Mouse (Mus musculus): ENCODE measurements at regions not wholly inside any gene's neighbourhood (a gene's known extent, or its start where the extent isn't known, plus 50 kb on each side); places are given as distances from the start of the nearest gene placed in this dataset.
A peak's percentile ranks its signal among the peaks of the same experiment; 100 is the strongest.

GRCm38 (mm10) chr17:14562191-14562590 is 131.8 kb downstream of the Thbs2 start:
- Histone ChIP-seq H3K27ac (no peak overlapping the region), H3K4me3 (no peak overlapping the region)
- intact Hi-C loops (cut with DNase I): no loop called here
- no peak for DNase-seq
- TF ChIP-seq CTCF (IDR thresholded peaks at IDR 0.05): no peak

DNA sequence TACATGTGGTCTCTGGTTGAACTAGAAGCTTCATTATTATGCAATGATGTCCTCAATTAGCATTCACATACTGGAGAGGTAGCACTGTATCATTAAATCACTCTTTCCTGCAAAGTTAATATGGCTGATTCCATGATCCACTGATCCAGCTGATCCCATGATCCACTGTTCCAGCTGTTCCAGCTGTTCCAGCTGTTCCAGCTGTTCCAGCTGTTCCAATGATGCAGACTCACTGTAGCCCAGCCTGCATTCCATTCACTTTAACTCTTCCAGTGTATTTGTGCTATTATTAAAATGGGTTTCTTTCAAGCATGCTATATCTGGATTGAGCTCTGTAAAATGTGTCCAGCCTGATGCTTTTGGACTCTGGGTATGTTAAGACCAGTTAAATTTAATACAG is 136.8 kb downstream of the Thbs2 start:
- no peak overlapping the region for H3K27ac ChIP-seq
- intact Hi-C loops (cut with DNase I): no loop called here
- no peak for DNase-seq
- TF ChIP-seq CTCF (IDR thresholded peaks at IDR 0.05): no peak
- no peak overlapping the region for H3K4me3 ChIP-seq

DNA sequence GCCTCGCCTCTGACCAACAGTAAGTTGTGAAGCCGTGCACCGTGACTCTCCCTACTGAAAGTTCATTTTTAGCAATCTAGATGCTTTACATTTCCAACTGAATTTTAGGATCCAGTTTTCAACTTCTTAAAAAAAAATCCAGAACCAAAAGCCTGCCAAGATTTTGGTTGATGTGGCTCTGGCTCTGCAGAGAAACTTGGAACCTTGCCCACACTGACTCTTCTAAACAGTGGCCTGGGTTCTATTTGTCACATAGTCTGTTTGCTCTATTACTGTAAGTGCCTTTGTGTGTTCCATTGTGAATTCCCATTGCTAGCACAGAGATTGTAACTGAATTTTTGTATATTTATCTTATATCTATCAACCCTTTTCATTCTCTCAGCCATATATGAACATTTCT is 140.8 kb downstream of the Thbs2 start:
- DNase-seq: no peak
- no peak for TF ChIP-seq CTCF (IDR thresholded peaks at IDR 0.05)
- Histone ChIP-seq H3K4me3 (no peak overlapping the region), H3K27ac (no peak overlapping the region)
- intact Hi-C loops (cut with DNase I): no loop called here

GRCm38 (mm10) chr17:14552081-14552480 is 142.0 kb downstream of the Thbs2 start:
- peak overlapping the region; percentile 70 for H3K27ac ChIP-seq
- intact Hi-C loops (cut with DNase I): no loop called here
- no peak for DNase-seq

DNA sequence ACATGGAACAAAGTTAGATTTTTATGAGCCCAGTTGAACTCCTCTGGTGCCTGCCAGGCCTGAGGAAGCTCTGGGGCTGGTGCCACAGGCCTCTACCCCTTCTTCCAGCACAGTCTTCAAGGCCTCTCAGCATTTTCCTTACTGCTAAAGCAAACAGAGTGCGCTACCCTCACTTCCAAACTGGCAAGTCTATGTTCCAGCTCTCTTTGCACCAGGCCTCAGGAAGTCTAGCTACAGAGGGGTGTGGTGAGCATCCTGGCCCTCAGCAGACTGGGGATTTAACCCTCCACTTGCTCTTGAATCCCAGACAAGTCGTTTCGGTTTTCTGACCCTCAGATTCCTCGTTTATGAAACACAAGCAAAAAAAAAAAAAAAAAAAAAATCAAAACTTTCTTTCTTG is 142.4 kb downstream of the Thbs2 start:
- peak overlapping the region; percentile 70 for H3K27ac ChIP-seq
- TF ChIP-seq CTCF (IDR thresholded peaks at IDR 0.05): no peak
- H3K4me3 ChIP-seq: no peak overlapping the region
- intact Hi-C loops (cut with DNase I): no loop called here
- peak; percentile 34 for DNase-seq

More at GRCm38 (mm10) chr17:14552081-14552480, 142.0 kb downstream of the Thbs2 start:
- no peak overlapping the region for H3K4me3 ChIP-seq
- no peak for TF ChIP-seq CTCF (IDR thresholded peaks at IDR 0.05)

GRCm38 (mm10) chr17:14545822-14546473 is 148.1 kb downstream of the Thbs2 start:
- H3K4me3 ChIP-seq: peak overlapping the region; percentile 57
- intact Hi-C loops (cut with DNase I): loop anchor here (1.0 kb wide), 1 partner anchor 359 kb away; no protein-coding TSS in a partner anchor
- DNase-seq: peak; percentile 92
- peak overlapping the region; percentile 48 for H3K27ac ChIP-seq
- peak; percentile 89 for TF ChIP-seq CTCF (IDR thresholded peaks at IDR 0.05)

- intact Hi-C loops (cut with DNase I): loop anchor here (1.0 kb wide), 1 partner anchor 361 kb away; no protein-coding TSS in a partner anchor
- no peak for DNase-seq
- H3K27ac ChIP-seq: no peak overlapping the region
- H3K4me3 ChIP-seq: no peak overlapping the region
- TF ChIP-seq CTCF (IDR thresholded peaks at IDR 0.05): no peak
Observed at GRCm38 (mm10) chr17:14544343-14545002, 149.6 kb downstream of the Thbs2 start.

DNA sequence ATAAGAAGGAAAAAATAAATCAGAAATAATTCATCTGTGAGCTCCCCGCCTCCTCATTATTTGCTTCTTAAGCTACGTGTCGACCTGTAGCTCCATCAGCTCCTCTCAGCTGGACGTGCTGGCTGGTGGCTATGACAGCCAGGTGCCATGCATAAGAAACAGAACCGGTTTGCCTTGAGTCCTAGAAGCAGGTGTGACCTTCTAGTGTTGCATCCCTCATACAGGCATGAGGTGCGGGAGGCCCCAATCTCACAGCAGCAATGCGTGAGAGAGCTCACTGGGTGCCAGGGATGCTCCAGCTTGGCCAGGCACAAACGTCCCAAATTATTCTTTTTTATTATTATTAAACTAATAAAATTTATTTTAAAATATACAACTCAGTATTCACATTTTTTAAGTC is 153.0 kb downstream of the Thbs2 start:
- no peak overlapping the region for H3K4me3 ChIP-seq
- DNase-seq: no peak
- H3K27ac ChIP-seq: no peak overlapping the region
- intact Hi-C loops (cut with DNase I): no loop called here
- TF ChIP-seq CTCF (IDR thresholded peaks at IDR 0.05): no peak

DNA sequence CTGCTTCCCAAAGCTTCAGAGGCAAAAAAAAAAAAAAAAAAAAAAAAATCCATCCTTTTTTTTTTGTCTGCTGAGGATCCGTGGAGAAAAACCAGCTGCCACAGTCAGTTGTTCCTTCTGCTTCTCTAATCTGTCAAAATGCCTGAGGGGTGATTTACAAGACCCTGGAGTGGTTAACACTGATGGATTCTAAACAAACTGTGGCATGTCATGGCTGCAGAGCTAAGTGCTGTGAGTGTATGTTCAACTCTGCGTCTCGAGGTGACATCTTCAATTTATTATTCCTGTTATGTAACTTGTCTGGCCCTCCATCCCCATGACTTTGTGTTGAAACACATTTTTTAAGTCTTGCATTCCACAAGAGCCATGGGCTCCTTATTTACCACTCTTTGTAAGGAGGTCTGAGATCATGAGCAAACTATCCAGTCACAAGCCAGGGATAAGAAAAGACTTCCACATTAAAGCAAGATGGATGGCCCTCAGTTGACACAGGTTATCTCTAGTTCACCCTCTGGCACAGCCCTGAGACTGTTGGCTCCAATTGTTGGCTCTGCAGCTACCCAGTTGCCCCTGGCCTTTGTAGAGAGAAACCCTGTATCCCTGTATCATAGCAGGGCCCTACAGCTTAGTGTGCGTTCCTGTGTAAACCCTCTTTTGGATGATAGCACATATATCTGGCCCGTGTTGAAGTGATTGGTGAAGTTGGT is 153.6 kb downstream of the Thbs2 start:
- no peak overlapping the region for H3K4me3 ChIP-seq
- no peak for DNase-seq
- no peak overlapping the region for H3K27ac ChIP-seq
- intact Hi-C loops (cut with DNase I): no loop called here
- no peak for TF ChIP-seq CTCF (IDR thresholded peaks at IDR 0.05)

- no peak overlapping the region for H3K27ac ChIP-seq
- DNase-seq: no peak
- no peak for TF ChIP-seq CTCF (IDR thresholded peaks at IDR 0.05)
- intact Hi-C loops (cut with DNase I): no loop called here
- no peak overlapping the region for H3K4me3 ChIP-seq
Observed at GRCm38 (mm10) chr17:14539651-14540050, 154.4 kb downstream of the Thbs2 start.

DNA sequence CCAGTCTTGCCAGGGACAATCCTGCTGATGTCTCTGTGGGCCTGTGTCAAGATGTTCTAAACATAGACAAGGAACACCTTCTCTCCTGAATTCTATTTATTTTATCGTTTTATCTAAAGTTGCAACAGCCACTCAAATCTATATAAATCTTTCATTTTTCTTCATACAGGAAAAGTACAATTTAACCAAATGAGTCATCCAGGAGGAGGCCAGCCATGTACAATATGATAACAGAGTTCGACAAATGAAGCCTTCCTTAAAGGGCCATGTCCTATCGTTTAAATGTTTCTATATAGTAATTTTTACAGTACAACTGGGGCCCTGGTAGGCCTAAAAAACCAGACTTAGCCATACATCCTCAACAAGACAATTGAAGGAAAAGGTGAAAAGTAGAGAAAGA is 154.8 kb downstream of the Thbs2 start:
- no peak for DNase-seq
- TF ChIP-seq CTCF (IDR thresholded peaks at IDR 0.05): no peak
- intact Hi-C loops (cut with DNase I): no loop called here
- H3K27ac ChIP-seq: no peak overlapping the region
- H3K4me3 ChIP-seq: no peak overlapping the region

DNA sequence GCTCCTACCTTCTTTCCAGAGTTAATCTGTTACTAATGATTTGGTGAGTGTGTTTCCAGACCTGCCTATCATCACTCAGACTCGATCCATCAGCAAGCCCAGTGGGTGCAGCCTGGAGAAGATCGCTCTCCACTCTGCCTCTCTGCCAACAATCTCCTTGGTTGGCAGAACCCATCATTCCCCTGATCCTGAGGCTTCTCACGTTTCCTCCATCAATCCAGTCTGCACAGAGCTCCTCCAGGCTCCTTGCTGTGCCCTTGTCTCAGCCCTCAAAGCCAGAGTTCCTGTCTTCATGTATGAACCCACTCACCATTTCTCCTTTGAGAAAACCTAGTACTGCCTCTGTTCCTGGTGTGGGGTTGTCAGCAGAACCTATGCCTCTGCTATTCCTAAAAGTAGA is 155.5 kb downstream of the Thbs2 start:
- intact Hi-C loops (cut with DNase I): no loop called here
- TF ChIP-seq CTCF (IDR thresholded peaks at IDR 0.05): no peak

DNA sequence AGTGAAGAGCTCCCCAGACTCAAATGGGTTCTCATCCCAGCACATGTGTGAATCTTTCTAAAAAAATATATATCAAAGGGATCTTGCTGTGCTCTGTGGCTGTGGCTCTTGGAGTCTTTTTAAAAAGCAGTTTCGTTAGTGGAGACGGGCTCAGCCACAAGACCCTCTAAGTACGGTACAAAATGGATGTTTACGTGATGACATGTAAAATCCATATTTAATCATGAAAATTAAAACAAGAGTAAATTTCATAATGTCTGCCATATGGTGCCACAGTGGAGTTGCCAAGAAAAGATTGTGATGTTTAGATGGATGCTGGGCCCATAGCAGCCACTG is 161.1 kb downstream of the Thbs2 start:
- no peak for TF ChIP-seq CTCF (IDR thresholded peaks at IDR 0.05)
- intact Hi-C loops (cut with DNase I): no loop called here
- H3K4me3 ChIP-seq: no peak overlapping the region
- no peak overlapping the region for H3K27ac ChIP-seq
- no peak for DNase-seq

More for the DNA sequence above, 155.5 kb downstream of the Thbs2 start:
- no peak for DNase-seq
- no peak overlapping the region for H3K4me3 ChIP-seq
- H3K27ac ChIP-seq: no peak overlapping the region

Data from gastrocnemius, adult 2 months (tissue).